Mouse (Mus musculus): ENCODE measurements around the gene Otor.

The Otor gene
- long read RNA-seq, experiment 1 = 0 reads
- long read RNA-seq, experiment 2 = 0 reads

DNA sequence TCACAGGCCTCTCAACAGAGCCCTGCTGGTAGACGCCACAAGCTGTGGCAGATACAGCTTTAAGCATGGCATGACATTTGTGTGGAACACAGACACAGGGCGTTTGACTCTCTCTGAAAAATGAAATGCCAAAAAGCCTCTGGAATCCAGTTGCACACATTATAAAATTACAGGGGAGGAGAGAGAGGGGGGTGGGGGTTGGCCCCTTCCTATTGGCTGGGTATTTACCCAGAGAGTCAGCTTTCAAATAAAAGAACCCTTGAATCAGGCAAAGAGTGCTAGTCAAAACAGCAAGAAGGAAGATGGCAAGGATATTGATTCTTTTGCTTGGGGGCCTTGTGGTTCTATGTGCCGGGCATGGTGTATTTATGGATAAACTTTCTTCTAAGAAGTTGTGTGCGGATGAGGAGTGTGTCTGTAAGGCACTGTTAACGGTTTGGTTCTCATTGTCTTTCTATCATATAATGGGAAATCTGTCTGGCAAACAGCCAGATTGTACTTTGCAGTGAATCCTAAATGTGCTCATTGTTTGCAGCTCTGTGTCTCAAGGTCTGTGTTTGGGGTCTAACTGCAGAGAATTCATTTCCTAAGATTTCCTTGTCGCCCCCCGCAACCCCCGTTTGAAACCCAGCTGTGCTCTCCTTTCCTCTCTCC is at the start of gene Otor:
Gene Otor, plus strand, starts transcription at position 276 of the 654 bp plus-strand sequence.
- intact Hi-C loops (cut with DNase I) = no loop called here

DNA sequence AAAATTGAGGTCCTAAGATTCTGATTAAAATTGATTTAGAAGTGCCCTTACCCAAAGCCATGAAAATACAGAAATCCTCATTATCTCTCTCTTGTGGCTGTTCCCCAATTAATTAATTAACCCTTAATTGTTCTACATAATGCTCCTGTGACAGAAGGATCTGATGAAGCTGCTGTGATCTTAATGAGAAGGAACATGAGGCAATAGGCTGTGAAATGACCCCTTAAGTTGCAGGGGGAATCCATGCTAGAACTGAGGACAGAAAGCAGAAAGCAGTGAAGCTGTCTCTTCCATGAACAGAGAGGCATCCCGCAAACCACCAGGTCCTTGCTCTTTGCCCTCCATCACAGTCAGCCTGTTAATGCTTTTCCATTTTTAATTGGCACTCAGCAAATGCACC is 47.0 kb upstream of the Otor start:
- intact Hi-C loops (cut with DNase I) = no loop called here

DNA sequence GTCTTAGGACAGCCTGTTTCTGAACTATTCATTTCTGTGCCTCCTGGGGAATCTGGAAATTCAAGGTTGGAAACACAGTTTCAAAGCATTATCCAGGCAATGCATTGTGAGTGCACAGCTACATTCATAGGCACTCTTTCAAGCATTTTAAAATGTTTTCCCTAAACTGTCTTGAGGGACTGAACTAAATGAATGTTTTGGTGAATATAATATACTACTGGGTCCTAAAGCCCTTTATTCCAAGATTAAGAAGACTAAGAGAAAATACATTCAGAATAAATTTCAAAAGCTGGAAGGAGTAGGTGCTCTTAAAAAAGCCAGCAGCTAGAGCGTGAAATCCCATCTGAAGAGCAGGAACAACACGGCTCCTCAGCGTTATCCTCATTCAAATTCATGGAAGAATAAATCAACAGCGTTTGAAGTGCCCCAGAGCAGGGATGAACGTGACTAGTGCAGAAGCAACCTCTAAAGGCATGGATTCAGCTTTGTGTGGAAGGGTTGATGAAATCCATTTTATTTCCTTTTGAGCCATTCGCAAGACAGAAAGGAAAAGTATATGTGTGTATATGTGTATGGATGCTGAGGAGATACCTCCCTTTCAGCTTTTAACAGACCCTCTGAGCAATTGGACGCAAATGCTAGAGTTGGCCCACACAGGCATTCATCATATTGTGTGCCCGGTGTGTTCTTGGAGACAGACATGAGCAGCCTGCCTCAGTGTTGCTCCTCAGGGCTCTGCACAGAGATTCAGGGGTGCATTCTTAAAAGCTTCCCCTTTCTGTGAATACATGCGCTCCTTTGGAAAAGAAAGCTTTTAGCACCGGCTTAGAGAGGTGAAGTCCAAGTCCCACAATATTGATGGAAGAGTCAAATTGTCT is 45.7 kb upstream of the Otor start:
- intact Hi-C loops (cut with DNase I) = no loop called here

DNA sequence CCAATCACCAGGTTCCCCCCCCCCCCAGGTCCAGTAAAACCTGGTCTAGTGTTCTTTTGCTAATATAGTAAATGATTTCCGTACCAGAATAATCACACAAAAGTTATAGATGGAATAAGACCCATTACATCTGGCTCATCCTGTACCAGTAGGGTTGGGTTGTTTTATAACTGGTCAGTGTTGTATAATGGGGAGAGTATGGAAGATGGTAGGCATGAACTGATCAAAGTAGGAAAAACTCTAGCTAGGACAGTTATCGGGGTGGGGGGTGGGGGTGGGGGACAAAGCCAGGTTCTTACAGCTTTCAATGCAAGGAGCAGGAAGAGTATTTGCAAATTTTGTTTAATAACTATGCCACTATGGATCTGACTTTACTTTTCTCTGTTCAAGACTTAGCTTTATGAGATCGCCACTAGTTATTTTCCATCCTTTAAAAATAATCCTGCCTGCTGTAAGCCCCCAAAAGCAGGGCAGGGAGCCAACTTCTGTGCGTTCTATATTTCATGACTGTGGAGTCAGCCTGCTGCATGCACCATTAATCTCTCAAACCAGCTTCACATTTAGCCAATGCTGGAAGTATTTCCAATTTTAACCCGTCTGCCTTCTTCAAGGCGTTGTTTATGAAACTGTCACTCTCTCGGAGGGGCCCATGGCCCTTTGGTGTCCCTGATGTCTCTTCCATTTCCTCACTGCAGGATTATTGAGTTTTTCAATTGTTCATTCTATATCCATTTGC is 43.8 kb upstream of the Otor start:
- intact Hi-C loops (cut with DNase I) = no loop called here

DNA sequence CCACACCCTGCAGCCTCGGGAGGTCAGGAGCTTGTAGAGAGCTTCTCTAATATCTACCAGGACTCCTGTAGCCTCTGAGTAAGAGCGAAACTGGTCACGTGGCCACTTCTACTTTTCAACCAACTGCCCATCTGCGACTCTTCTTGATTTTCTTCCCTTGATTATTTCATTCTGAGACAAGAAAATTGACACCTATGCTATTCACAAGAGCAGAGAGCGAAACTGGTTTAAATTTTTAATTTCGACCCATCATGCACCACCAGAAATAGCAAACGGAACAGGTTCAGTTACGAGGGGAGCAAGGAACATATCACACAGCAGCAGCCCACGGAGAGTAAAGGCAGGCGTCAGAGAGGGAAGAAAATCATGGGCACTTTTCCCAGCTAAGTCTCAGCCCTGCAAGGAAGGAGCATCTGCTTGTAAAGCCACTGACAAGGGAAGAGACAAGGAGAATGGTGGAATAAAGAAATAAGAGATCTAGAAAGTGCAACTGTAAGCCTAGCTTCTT is 43.1 kb upstream of the Otor start:
- intact Hi-C loops (cut with DNase I) = no loop called here

DNA sequence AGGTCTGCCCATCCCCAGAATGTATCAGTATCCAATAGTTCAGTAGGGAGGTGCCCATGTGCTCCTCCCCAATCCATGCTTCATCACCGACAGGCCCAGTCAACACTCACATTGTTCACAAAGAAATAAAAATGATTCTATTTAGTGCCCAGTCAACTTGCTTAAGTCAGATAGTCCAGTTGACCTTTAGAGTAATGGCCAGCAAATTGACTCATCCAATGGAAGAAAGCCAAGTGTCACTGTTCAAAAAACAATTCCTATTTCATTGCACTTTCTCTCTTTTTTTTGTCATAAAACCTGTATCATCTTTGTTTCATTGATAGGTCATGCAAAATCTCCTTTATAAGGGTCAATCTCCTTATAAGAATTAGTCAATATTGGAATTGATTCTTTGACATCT is 36.7 kb upstream of the Otor start:
- intact Hi-C loops (cut with DNase I) = no loop called here

DNA sequence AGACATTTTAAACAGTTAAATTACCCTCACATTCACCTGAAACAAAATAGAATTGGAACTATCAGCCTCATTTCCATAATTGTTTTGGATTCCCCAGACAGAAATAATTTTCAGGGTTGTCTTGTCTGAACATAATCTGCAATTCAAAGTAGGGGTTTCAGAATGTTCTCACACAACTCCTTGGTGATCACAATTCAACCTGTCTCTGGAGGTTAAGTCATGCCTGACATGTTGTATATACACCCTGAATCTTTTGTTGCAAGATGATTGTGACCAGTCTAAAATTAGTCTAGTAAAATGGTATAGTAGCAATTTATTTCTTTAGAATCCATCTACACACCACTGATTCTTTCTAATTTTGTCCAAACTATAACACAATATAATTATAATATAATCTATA is 23.0 kb upstream of the Otor start:
- intact Hi-C loops (cut with DNase I) = no loop called here

DNA sequence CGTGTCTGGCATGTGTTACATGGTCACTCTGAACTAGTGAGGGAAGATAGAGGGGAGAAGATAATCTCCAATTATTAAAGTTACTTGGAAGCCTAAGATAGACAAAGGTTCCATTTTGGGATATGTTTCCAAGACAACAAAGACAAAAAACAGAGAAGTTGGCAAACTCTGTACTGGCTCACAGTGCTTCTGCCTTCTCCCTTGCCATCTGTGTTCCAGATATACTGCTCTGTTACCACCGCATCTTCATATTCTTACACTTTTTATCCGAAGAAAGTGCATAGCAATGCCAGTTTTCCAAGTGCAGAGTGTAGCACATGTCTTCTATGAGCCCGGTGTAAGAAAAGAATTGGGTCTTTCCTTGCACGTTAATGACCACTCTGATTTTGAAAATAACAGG is 21.5 kb upstream of the Otor start:
- intact Hi-C loops (cut with DNase I) = no loop called here

DNA sequence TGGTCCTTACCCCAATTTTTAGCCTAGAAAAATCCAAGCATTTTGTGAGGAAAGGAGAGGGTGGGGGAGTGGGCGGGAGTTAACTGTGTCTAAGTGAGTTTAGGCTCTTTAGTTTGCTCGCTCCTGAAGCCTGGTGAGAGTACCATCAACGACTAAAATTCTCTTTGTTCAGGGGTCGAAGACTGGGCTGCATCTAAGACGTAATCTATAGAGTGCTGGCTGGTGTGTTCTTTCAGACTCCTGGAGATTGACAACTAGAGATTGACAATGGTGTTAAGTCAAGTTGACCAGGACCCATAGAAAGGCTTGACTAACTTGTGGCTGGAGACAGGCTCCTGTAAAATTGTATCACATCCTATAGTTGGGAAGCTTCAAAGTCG is 15.9 kb upstream of the Otor start:
- intact Hi-C loops (cut with DNase I) = no loop called here

DNA sequence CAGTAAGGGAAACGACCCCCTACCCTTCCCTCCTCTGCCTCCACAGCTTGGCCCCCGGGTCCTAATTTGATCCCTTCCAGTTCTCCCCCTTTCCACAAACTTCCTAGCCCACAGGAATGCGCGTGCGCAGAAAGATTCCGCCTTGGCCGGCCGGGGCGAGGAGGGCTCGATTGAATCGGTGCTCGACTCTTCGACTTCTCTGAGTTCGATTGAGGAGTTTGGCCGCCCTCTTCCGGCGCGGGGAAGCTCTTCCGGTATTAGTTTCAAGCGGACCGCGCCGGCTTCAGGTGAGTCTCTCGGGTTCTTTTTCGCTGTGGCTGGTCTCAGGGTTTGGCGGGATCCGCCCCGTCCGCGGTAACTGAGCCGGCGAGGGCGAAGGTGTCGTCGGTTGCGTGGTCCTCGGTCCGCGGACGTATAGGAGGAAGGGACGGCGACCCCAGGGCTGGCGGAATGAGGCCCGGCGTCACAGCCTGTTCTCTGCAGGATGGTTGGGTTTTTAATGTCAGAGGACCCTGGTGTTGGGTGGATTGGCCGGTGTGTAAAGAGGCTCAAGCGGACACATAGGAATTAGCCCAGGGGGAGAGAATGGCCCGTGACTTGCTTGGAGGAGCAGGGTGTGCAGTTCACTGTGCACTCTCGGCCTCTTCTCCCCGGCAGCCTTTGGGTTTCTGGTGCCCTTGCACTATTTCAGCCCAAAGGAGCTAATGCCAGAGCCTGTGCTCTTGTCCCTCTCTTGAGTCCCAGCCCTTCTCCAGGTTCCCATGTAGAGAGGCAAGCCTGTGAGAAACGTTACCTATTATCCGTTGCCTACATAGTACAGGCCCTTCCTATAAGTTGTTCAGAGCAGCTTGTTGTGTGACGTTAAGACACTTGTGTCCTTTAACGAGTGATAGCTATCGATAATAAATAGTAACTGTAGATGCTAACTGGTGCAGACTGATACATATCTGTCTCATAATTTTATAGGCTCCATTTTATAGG is 15.2 kb upstream of the Otor start, which contains the start of gene Snrpb2:
Gene Snrpb2, plus strand, starts transcription at position 228 of the 981 bp plus-strand sequence.
- intact Hi-C loops (cut with DNase I) = no loop called here

DNA sequence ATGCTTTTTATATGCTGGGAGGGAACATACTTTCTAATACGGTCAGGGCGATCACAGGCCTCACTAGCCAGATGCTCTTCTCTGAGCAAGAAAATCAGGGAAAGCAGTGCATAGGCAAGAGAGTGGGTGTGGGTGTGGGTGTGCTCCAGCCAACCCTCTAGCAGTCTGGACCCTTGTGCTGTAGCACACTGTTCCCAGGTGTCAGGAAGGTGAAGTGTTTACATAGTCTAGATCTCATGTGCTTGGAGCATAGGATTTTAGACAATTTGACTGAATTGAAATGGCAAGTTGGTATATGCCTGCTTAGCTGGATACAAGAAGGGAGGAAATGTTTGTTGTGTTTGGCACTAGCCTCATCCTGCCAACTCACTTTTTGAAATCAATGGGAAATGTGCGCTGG is 12.4 kb upstream of the Otor start:
- intact Hi-C loops (cut with DNase I) = no loop called here

DNA sequence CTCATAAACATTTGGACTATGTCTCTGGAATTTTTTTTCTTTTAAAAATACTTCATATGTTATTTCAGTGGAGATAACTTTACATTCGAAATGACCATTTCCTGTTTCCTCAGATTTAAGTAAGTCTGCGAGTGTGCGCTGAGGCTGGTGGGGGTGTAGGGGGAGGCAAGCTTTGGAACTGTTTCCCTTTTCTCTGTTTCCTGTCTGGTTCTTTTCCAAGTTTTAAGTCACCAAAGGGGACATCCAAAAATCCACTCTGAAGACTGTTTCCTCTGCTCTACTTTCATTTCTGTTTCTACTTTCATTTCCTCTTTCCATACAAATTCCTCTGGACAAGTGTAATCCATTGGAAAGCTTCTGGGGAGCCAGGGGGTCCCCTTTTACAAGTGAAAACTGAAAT is 3.4 kb downstream of the Otor start:
- intact Hi-C loops (cut with DNase I) = no loop called here

DNA sequence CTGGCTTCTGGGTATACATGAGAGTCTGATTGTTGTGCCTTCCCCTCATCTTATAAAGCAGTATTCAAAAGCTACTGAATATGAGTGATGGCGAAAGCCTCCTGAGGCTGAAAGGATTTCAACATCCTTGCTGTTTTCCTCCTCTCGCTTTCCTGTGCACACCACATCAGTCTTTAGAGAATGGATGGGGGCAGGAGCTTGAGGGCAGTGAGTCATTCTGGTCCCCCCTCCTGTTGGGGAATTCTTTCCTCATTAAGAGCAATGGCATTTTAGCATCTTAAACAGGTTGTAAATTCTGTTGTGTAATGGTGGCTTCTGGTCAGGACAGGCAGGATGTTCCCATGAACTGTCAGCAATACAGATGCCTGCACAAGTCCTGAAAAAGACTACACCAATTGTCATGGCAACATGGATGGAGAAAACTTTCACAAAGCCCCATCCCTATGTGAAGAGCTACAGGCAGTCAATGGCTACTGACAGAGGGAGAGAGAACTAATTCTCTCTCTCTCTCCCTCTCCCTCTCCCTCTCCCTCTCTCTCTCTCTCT is 6.7 kb downstream of the Otor start:
- intact Hi-C loops (cut with DNase I) = no loop called here

DNA sequence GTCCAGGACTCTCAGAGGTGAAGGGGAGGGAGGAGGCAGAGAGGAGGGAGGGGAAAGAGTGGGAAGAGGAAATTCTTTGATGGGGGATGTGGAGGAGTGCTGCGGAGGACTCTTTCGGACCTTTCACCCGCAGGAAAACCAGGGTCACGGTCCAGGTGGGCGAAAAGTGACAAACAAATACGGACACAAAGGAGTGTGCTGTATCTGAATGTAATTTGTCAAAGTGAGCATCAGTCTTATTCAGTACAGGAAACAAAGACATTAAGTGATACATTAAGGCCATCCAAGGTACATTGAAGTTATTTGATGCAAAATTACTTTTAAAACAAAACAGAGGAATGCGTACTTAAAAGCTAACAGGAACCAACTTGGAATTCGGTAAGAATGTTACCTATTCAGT is 11.6 kb downstream of the Otor start:
- intact Hi-C loops (cut with DNase I) = loop anchor here (5.0 kb wide), 2 partner anchors 123 to 228 kb away; no protein-coding TSS in a partner anchor

DNA sequence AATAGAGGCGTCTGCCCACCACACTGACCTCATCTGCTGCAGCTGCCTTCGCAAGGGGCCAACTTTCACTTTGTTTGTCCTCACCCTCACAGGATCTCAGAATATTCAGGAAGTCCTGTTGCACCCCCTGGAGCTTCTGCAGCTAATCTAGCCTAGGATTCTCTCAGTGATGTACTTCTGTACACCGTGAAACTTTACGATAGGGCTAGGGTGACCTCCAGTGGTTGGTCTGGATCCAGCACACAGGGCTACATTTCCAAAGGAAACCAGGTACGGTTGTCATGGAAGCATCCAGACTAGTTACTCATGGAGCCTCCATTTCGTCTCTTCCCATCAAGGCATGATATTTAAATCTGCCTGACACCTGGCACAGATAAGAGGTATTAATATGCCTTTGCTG is 15.5 kb downstream of the Otor start:
- intact Hi-C loops (cut with DNase I) = loop anchor here (5.0 kb wide), 2 partner anchors 126 to 231 kb away; no protein-coding TSS in a partner anchor

DNA sequence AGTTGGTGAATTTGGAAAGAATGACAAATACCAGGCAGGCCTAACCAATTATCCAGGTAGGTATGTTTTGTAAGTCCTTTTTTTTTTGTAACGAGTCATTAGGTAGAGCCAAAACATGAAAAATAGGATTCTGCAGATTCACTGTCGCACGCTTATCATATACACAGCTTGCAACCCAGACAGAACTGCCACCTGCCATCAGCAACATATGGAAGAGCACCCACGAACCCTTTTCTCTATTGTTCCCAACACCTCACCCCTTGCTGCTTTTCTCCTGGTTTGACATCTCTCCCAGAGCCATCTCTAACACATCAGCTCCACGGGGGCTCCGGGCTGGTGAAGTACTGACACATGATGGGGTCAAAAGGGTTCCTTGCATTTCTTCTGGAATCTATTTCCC is 16.5 kb downstream of the Otor start:
- intact Hi-C loops (cut with DNase I) = loop anchor here (5.0 kb wide), 2 partner anchors 127 to 232 kb away; no protein-coding TSS in a partner anchor

DNA sequence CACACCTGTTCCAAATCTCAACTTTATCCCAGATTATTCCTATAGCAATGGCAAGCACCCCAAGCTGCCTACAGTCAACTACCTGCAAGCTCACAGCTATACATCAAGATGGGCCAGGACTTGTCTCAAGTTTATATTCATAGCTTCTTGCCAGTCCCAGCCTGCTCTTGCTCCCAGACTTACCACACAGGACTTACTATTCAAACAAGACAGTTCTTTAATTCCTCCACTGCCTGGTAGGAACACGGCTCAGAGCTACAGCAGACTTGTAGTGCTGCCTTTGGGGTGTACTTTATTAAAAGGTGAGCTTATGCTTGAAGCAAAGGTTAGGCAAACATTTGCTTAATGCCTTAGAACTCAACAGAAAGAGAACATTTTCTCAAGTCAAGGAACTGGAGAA is 18.9 kb downstream of the Otor start:
- intact Hi-C loops (cut with DNase I) = no loop called here

DNA sequence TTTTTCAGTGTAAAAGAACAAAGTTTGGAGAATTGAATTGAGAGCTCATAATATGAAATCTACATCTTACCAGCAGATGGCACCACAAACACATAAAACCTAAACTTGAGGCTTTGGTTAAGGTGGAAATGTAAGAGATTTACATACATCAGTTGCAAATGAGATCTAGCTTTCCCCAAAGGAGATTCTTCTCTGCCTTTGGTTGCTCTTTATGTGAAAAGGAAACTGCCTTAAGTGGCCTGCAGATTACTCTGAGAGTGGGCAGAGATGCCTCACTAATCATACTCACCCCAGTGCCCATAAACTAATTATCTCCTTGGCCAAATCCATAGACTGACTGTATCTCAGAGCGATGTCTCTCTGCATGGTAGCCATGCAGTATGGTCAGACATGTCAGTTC is 35.6 kb downstream of the Otor start:
- intact Hi-C loops (cut with DNase I) = loop anchor here (2.0 kb wide), 1 partner anchor 663 kb away; no protein-coding TSS in a partner anchor

DNA sequence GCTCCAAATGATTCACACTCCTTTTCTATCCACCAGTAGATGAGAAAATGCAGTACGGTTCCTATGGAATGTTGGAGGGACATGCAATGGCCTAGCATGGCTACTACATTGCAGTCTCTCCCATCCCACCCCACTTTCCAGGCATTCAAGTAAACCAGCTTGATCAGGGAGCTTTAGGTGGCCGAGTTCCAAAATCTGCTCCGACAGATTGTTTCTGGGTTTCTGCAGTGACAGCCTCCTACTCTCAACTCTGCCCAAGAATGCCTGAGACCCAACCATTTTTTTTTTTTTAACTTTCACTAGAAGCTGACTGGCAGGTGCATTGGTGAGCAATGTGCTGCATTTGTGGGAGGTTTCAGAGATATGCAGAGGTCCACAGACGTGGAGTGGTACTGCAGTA is 36.4 kb downstream of the Otor start:
- intact Hi-C loops (cut with DNase I) = loop anchor here (5.0 kb wide), 1 partner anchor 593 kb away; no protein-coding TSS in a partner anchor

DNA sequence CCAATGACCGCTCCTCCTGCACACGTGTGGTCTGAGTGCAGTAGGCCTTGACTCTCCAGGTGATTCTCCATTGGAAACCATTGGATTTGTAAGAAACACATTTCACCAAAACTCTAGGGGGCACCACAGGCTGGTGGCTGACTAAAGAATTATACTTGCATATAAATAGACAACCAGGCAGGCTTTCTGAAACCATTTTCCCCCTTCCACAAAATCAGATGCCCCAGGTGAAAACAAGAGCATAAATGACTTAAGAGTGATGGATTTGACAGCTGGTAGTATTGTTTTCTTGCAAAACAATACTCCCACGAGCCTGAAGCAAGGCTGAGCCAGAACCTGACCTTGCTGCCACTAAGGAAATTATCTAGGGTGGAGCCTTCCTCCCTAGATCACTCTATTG is 39.2 kb downstream of the Otor start:
- intact Hi-C loops (cut with DNase I) = loop anchor here (5.0 kb wide), 1 partner anchor 590 kb away; no protein-coding TSS in a partner anchor
